Mouse (Mus musculus): ENCODE results near the gene Tnnt3. TPM values are rescaled to one million over a fixed set of nuclear protein-coding genes. Genes with fewer than 3 reads are reported as not detected.

Gene Tnnt3
- polyA plus RNA-seq, 2 experiments from 2014 or later: 2.8 to 3.0 TPM

Other genes with a start within 250 kb of the Tnnt3 start
- gene Gm2431, start 240.5 kb upstream of the Tnnt3 start, polyA plus RNA-seq (2017; shearing (Covaris generic)): not detected
- not detected for gene Gm4559, start 224.5 kb upstream of the Tnnt3 start, polyA plus RNA-seq (2017; shearing (Covaris generic))
- gene Krtap5-1, start 201.7 kb upstream of the Tnnt3 start, polyA plus RNA-seq (2017; shearing (Covaris generic)): not detected
- gene Krtap5-4, start 195.3 kb upstream of the Tnnt3 start, polyA plus RNA-seq (2017; shearing (Covaris generic)): not detected
- 1 to 10 TPM; 1.9 to 2.5 TPM for gene Ifitm10, start 125.1 kb upstream of the Tnnt3 start, polyA plus RNA-seq (2017; shearing (Covaris generic))
- gene Gm49369, start 116.2 kb upstream of the Tnnt3 start, polyA plus RNA-seq (2017; shearing (Covaris generic)): not detected
- 100 to 1,000 TPM; 287 to 288 TPM for gene Ctsd, start 110.8 kb upstream of the Tnnt3 start, polyA plus RNA-seq (2017; shearing (Covaris generic))
- not detected for gene Syt8, start 64.0 kb upstream of the Tnnt3 start, polyA plus RNA-seq (2017; shearing (Covaris generic))
- gene Tnni2, start 57.0 kb upstream of the Tnnt3 start, polyA plus RNA-seq (2017; shearing (Covaris generic)): not detected
- gene Lsp1, start 38.0 kb upstream of the Tnnt3 start, polyA plus RNA-seq (2017; shearing (Covaris generic)): 1,000 to 10,000 TPM; 1,487 to 1,560 TPM
- 10 to 100 TPM; 10.2 to 31.9 TPM for gene Mrpl23, start 33.9 kb downstream of the Tnnt3 start, polyA plus RNA-seq (2017; shearing (Covaris generic))
- gene Igf2, start 168.0 kb downstream of the Tnnt3 start, polyA plus RNA-seq (2017; shearing (Covaris generic)): under 1 TPM in 1 of 2 experiments, not detected in 1; 0.24 TPM
- gene Gm49394, start 171.1 kb downstream of the Tnnt3 start, polyA plus RNA-seq (2017; shearing (Covaris generic)): not detected
- gene Ins2, start 244.5 kb downstream of the Tnnt3 start, polyA plus RNA-seq (2017; shearing (Covaris generic)): not detected

Data from activated CD4-positive, CD25-positive, alpha-beta regulatory T cell, adult 4 months (primary cell).